Mouse (Mus musculus): Measurements from ENCODE around the gene Nt5dc2. TPM values are rescaled to one million over a fixed set of nuclear protein-coding genes. Genes with fewer than 3 reads are reported as not detected.

The Nt5dc2 gene
- 350 and 354 TPM in 2 replicates for polyA plus RNA-seq (2015; fragmentation: Nextera tagmentation; extraction: Ambion mirVana)

DNA sequence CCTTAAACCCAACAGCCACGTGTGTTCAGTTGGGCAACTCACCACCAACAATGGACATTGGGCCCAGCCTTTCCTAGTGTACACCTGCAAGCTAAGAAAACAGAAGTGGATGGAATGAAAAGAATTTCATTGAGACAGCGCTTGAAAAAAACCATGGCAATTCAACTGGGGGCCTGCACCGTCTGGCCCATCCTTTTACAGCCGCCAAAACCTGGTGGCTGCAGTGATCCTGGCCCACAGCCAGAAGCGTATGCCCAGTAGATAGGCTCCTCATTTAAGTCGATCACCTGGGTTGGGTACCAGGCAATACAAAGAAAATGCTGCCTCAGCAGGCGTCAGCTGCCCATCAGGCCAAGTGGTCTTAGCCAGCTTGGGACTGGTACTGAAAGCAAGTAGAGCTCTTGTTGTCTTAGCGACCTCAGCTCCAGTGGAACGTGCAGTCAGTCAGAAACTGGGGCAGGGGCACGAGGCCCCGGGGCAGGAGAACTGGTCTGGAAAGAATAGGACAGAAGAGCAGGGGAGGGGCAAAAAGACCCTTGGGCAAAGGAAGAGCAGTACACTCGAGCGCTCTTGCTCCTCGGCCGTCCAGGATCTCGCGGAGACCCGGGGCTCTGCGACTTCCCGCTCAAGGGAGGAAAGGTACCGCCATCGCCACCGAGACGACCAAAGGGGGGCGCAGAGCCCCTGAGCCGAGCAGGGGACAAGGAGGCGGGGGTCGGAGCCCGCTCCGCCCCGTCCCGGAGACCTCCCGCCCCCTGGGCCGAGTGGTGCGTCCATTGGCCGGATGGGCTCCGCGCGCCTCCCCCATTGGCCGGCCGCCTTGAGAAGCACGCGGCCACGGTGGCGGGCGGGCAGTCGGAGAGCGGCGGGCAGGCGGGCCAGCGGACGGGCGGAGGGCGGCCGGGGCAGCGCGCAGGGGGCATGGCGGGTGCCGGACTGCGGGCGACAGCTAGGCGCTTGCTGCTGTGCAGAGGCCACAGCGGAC is at the start of gene Nt5dc2:
Gene Nt5dc2, plus strand, starts transcription at position 818 of the 985 bp plus-strand sequence.
- peaks cover 62% of the 10 kb centered on the region for H3K4me1 ChIP-seq (ENCODE audit: insufficient read depth, low read length)
- H3K4me2 ChIP-seq (replicated peaks; ENCODE audit: low read depth, low read length): peak within 1 kb of the TSS; percentile 90
- no peaks in the 10 kb centered on the region for H3K9me3 ChIP-seq (ENCODE audit: low read length)
- H3K9ac ChIP-seq (replicated peaks; ENCODE audit: low read length): peak within 1 kb of the TSS; percentile 94
- H3K36me3 ChIP-seq (ENCODE audit: insufficient read depth, low read length): peaks cover 10% of the 10 kb centered on the region
- H3K27me3 ChIP-seq (ENCODE audit: insufficient read depth, low read length): no peaks in the 10 kb centered on the region
- peak within 1 kb of the TSS; percentile 97 for H3K4me3 ChIP-seq (ENCODE audit: low read length)
- peak; percentile 82 for ATAC-seq (ENCODE audit: low FRiP score, low TSS enrichment)
- peak within 1 kb of the TSS; percentile 95 for H3K27ac ChIP-seq (ENCODE audit: low read length)
- WGBS: 4% methylated on average over 57 of the region's 63 CpGs

DNA sequence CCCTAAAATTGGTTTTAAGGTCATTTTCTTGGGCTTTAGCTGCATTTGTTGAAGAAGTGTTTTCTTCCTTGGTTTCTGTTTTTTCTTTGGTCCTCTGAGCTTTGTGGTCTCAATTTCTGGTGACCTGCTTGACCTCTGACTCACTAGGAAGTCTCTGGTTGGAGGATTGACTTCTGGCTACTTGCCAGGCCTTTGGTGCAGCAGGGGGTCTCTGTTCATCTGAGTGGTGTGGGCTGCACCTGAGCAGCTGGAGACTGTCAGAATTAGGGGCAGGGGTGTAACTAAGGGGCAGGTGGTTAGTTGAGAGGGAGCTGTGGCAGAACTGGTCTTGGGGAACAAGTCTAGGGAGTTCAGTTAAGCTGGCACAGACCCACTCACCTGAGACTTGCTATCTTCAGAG is 49.7 kb upstream of the Nt5dc2 start:
- H3K4me3 ChIP-seq (ENCODE audit: low read length): no peak overlapping the region
- H3K36me3 ChIP-seq (ENCODE audit: insufficient read depth, low read length): peaks cover 41% of the 10 kb centered on the region
- H3K9ac ChIP-seq (replicated peaks; ENCODE audit: low read length): no peak overlapping the region
- no peak overlapping the region for H3K27ac ChIP-seq (ENCODE audit: low read length)
- H3K9me3 ChIP-seq (ENCODE audit: low read length): 0 out of 2 replicates have a peak, but pooled peaks cover 3% of the 10 kb centered on the region
- no peak overlapping the region for H3K4me2 ChIP-seq (replicated peaks; ENCODE audit: low read depth, low read length)
- ATAC-seq (ENCODE audit: low FRiP score, low TSS enrichment): no peak
- no peaks in the 10 kb centered on the region for H3K4me1 ChIP-seq (ENCODE audit: insufficient read depth, low read length)
- H3K27me3 ChIP-seq (ENCODE audit: insufficient read depth, low read length): no peaks in the 10 kb centered on the region

GRCm38 (mm10) chr14:31087433-31087832 is 43.4 kb upstream of the Nt5dc2 start:
- 91% methylated on average over 6 of the region's 6 CpGs for WGBS
- no peak for ATAC-seq (ENCODE audit: low FRiP score, low TSS enrichment)
- Histone ChIP-seq H3K4me2 (replicated peaks; ENCODE audit: low read depth, low read length) (no peak overlapping the region), H3K9me3 (ENCODE audit: low read length) (no peaks in the 10 kb centered on the region), H3K4me1 (ENCODE audit: insufficient read depth, low read length) (no peaks in the 10 kb centered on the region), H3K4me3 (ENCODE audit: low read length) (no peak overlapping the region), H3K27me3 (ENCODE audit: insufficient read depth, low read length) (no peaks in the 10 kb centered on the region), H3K9ac (replicated peaks; ENCODE audit: low read length) (no peak overlapping the region), H3K36me3 (ENCODE audit: insufficient read depth, low read length) (peaks cover 53% of the 10 kb centered on the region), H3K27ac (ENCODE audit: low read length) (no peak overlapping the region)

DNA sequence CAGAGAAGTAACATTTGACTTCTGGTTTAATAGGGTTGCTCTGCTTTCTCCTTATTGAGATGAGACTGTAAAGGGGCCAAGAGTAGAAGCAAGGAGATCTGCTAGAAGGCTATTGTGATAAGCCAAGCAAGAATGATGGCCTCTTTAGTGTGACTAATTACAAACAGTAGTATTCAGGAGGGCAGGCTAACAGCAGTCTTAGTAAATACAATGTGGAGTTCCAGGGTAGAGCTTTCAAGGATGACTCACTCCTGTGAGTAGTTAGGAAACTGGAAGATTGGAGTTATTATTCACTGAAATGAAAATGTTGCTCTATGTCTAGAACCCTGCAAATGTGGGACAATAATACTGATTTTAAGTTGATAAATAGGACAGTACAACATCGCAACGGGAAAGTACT is 42.3 kb upstream of the Nt5dc2 start:
- no peak overlapping the region for H3K9ac ChIP-seq (replicated peaks; ENCODE audit: low read length)
- H3K4me3 ChIP-seq (ENCODE audit: low read length): no peak overlapping the region
- H3K27me3 ChIP-seq (ENCODE audit: insufficient read depth, low read length): no peaks in the 10 kb centered on the region
- no peak overlapping the region for H3K27ac ChIP-seq (ENCODE audit: low read length)
- WGBS: 95% methylated on average over 2 of the region's 2 CpGs
- H3K9me3 ChIP-seq (ENCODE audit: low read length): no peaks in the 10 kb centered on the region
- H3K36me3 ChIP-seq (ENCODE audit: insufficient read depth, low read length): peaks cover 54% of the 10 kb centered on the region
- ATAC-seq (ENCODE audit: low FRiP score, low TSS enrichment): no peak
- H3K4me2 ChIP-seq (replicated peaks; ENCODE audit: low read depth, low read length): no peak overlapping the region
- H3K4me1 ChIP-seq (ENCODE audit: insufficient read depth, low read length): no peaks in the 10 kb centered on the region

DNA sequence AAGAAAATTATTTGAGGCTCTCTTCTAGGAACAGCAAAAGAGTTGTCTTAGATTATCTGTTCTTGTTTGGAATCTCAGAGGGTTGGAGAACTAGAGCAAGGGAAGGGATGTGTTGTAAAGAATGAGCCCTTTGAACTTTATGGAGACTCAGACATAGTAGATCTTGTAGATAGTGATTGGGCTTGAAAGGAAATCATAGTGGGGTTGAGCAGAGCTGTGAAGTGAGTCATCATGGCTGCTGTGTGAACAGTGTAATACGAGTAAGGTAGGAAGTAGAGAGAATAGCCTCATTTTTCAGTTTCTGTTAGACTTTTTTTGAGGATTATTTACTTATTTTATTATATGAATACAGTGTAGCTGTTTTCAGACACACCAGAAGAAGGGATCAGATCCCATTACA is 40.9 kb upstream of the Nt5dc2 start:
- no peak overlapping the region for H3K9ac ChIP-seq (replicated peaks; ENCODE audit: low read length)
- no peak overlapping the region for H3K4me2 ChIP-seq (replicated peaks; ENCODE audit: low read depth, low read length)
- H3K4me1 ChIP-seq (ENCODE audit: insufficient read depth, low read length): no peaks in the 10 kb centered on the region
- H3K36me3 ChIP-seq (ENCODE audit: insufficient read depth, low read length): peaks cover 57% of the 10 kb centered on the region
- no peak overlapping the region for H3K4me3 ChIP-seq (ENCODE audit: low read length)
- H3K9me3 ChIP-seq (ENCODE audit: low read length): no peaks in the 10 kb centered on the region
- 89% methylated on average over 1 of the region's 1 CpGs for WGBS
- H3K27me3 ChIP-seq (ENCODE audit: insufficient read depth, low read length): no peaks in the 10 kb centered on the region
- H3K27ac ChIP-seq (ENCODE audit: low read length): no peak overlapping the region
- no peak for ATAC-seq (ENCODE audit: low FRiP score, low TSS enrichment)

DNA sequence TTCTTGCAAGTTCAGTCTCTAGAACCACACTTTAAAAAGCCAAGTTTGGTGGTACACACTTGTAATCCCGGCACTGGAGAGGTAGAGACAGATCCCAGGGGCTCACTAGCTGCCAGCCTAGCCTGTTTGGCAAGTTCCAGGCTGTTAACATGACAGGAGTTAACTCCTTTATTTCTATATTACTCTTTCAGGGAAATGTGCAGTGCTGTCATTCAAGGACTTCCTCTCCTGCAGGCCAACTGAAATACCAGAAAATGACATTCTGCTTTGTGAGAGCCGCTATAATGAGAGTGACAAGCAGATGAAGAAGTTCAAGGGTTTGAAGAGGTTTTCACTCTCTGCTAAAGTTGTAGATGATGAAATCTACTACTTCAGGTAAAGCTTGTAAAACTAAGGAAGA is 25.7 kb upstream of the Nt5dc2 start:
- no peak for ATAC-seq (ENCODE audit: low FRiP score, low TSS enrichment)
- no peaks in the 10 kb centered on the region for H3K27me3 ChIP-seq (ENCODE audit: insufficient read depth, low read length)
- peaks cover 39% of the 10 kb centered on the region for H3K36me3 ChIP-seq (ENCODE audit: insufficient read depth, low read length)
- H3K4me1 ChIP-seq (ENCODE audit: insufficient read depth, low read length): no peaks in the 10 kb centered on the region
- no peak overlapping the region for H3K4me2 ChIP-seq (replicated peaks; ENCODE audit: low read depth, low read length)
- no peak overlapping the region for H3K9ac ChIP-seq (replicated peaks; ENCODE audit: low read length)
- 84% methylated on average over 2 of the region's 2 CpGs for WGBS
- no peak overlapping the region for H3K27ac ChIP-seq (ENCODE audit: low read length)
- H3K4me3 ChIP-seq (ENCODE audit: low read length): no peak overlapping the region
- H3K9me3 ChIP-seq (ENCODE audit: low read length): no peaks in the 10 kb centered on the region

DNA sequence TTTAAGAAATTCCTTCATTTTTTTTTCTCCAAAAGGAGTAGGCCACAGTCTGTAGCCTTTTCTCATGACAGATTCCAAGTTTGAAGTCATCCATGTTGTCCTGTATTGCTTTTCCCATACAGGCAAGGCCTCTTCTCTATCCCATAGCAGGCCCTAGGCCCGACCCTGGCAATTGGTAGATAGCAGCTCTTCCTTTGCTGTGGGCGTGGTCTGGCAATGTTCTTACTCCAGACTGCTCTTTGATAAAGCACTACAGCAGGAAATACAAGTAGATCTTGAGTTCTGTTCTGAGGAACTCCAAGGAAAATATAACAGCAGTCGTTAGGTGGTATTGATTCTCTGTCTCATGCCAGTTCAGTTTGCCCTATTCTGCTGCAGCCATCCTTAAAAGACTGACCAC is 20.2 kb upstream of the Nt5dc2 start:
- H3K9ac ChIP-seq (replicated peaks; ENCODE audit: low read length): no peak overlapping the region
- H3K4me1 ChIP-seq (ENCODE audit: insufficient read depth, low read length): 0 out of 2 replicates have a peak, but pooled peaks cover 2% of the 10 kb centered on the region
- no peak overlapping the region for H3K4me2 ChIP-seq (replicated peaks; ENCODE audit: low read depth, low read length)
- H3K36me3 ChIP-seq (ENCODE audit: insufficient read depth, low read length): peaks cover 58% of the 10 kb centered on the region
- no peak overlapping the region for H3K4me3 ChIP-seq (ENCODE audit: low read length)
- no peak overlapping the region for H3K27ac ChIP-seq (ENCODE audit: low read length)
- H3K27me3 ChIP-seq (ENCODE audit: insufficient read depth, low read length): no peaks in the 10 kb centered on the region
- H3K9me3 ChIP-seq (ENCODE audit: low read length): no peaks in the 10 kb centered on the region
- WGBS: 81% methylated on average over 3 of the region's 3 CpGs
- no peak for ATAC-seq (ENCODE audit: low FRiP score, low TSS enrichment)

DNA sequence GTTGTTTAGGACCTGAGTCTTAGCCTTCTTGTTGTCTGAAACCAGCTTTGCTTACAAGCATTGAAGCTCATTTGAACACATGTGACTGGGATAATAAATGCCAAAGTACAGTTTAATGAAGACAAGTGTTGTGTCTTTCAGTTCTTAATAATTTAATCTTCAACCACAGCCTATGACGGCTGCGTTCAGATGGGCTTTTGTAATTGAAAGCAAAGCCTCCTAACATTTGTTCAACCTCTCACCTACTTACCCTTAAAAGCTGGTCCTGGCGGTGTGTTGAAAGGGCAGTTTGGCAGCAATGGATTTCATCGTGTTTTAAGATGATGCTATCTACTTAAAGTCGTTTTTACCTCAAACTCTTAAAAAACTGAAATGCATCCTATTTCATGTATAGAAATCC is 18.7 kb upstream of the Nt5dc2 start:
- no peak overlapping the region for H3K9ac ChIP-seq (replicated peaks; ENCODE audit: low read length)
- WGBS: 77% methylated on average over 5 of the region's 5 CpGs
- H3K36me3 ChIP-seq (ENCODE audit: insufficient read depth, low read length): peaks cover 58% of the 10 kb centered on the region
- 0 out of 2 replicates have a peak, but pooled peaks cover 2% of the 10 kb centered on the region for H3K4me1 ChIP-seq (ENCODE audit: insufficient read depth, low read length)
- H3K27me3 ChIP-seq (ENCODE audit: insufficient read depth, low read length): no peaks in the 10 kb centered on the region
- no peak overlapping the region for H3K4me3 ChIP-seq (ENCODE audit: low read length)
- no peak overlapping the region for H3K27ac ChIP-seq (ENCODE audit: low read length)
- no peak overlapping the region for H3K4me2 ChIP-seq (replicated peaks; ENCODE audit: low read depth, low read length)
- no peak for ATAC-seq (ENCODE audit: low FRiP score, low TSS enrichment)
- H3K9me3 ChIP-seq (ENCODE audit: low read length): no peaks in the 10 kb centered on the region

GRCm38 (mm10) chr14:31114011-31114410 is 16.8 kb upstream of the Nt5dc2 start:
- no peaks in the 10 kb centered on the region for H3K9me3 ChIP-seq (ENCODE audit: low read length)
- WGBS: 71% methylated on average over 3 of the region's 3 CpGs

DNA sequence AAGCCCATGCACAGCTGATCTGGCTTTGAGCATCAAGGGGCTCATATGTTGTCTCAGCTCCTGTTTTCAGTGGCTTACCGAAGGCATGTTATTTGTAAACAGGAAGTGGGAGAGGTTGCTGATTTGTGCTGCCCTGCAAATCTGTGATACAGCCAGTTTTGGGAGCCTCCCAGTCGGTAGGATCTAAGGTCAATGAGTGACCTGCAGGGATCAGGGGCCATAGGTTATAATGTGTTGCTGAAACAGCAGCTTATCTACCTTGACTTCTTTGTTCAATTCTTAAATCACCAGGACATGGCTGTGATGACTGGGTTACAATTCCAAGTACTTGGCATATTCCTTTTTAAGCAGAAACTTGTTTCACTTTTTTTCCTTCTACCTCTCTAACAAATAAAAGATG is 15.3 kb upstream of the Nt5dc2 start:
- no peak for ATAC-seq (ENCODE audit: low FRiP score, low TSS enrichment)
- Histone ChIP-seq H3K36me3 (ENCODE audit: insufficient read depth, low read length) (peaks cover 56% of the 10 kb centered on the region), H3K4me3 (ENCODE audit: low read length) (no peak overlapping the region), H3K9me3 (ENCODE audit: low read length) (no peaks in the 10 kb centered on the region), H3K9ac (replicated peaks; ENCODE audit: low read length) (no peak overlapping the region), H3K4me2 (replicated peaks; ENCODE audit: low read depth, low read length) (no peak overlapping the region), H3K4me1 (ENCODE audit: insufficient read depth, low read length) (0 out of 2 replicates have a peak, but pooled peaks cover 2% of the 10 kb centered on the region), H3K27ac (ENCODE audit: low read length) (no peak overlapping the region), H3K27me3 (ENCODE audit: insufficient read depth, low read length) (no peaks in the 10 kb centered on the region)
- 51% methylated on average over 2 of the region's 2 CpGs for WGBS

More at GRCm38 (mm10) chr14:31114011-31114410, 16.8 kb upstream of the Nt5dc2 start:
- H3K27me3 ChIP-seq (ENCODE audit: insufficient read depth, low read length): no peaks in the 10 kb centered on the region
- H3K9ac ChIP-seq (replicated peaks; ENCODE audit: low read length): no peak overlapping the region
- no peak overlapping the region for H3K27ac ChIP-seq (ENCODE audit: low read length)
- no peak for ATAC-seq (ENCODE audit: low FRiP score, low TSS enrichment)
- 0 out of 2 replicates have a peak, but pooled peaks cover 2% of the 10 kb centered on the region for H3K4me1 ChIP-seq (ENCODE audit: insufficient read depth, low read length)
- peaks cover 63% of the 10 kb centered on the region for H3K36me3 ChIP-seq (ENCODE audit: insufficient read depth, low read length)
- H3K4me2 ChIP-seq (replicated peaks; ENCODE audit: low read depth, low read length): no peak overlapping the region
- H3K4me3 ChIP-seq (ENCODE audit: low read length): no peak overlapping the region
